7 mouse cellular contexts compared by ENCODE assay signal in the genomic region with DNA sequence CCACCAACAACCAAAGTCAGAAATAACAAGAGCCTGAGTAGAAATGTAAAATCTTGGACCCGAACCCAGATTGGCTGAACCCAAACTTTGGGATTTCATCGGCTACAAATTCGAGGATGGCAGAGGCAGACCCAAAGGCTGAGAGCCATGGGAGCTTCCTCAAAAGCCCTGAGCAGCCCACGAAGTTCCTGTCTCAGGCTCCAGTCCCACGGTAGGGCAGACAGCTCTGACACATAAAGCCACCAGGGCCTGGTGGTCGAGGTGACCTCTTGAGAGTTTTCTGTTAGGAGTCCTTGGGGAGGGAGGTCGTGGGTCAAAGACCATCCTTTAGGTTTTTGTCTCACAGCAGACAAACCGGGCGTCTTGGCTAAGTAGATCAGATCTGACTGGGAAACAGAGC. TPM values are rescaled to one million over a fixed set of nuclear protein-coding genes. Genes with fewer than 3 reads are reported as not detected.
A peak's percentile ranks its signal among the peaks of the same experiment; 100 is the strongest.
DNase-seq lines count a peak whose midpoint lies in the region; ATAC-seq and TF ChIP-seq lines count a peak whose summit lies in the region.

No protein-coding gene starts in this region.

- H3K9ac ChIP-seq in lung, embryonic 14.5 days = no peak overlapping the region; the same call in 1 of the 2 replicates
- peak overlapping the region; percentile 72 for H3K9ac ChIP-seq in forebrain, embryonic 11.5 days (ENCODE audit: low read length)
- H3K9ac ChIP-seq in intestine, embryonic 15.5 days = no peak overlapping the region
- peak overlapping the region; percentile 68 for H3K9ac ChIP-seq in midbrain, embryonic 13.5 days (replicated peaks)

- H3K27me3 ChIP-seq in lung, embryonic 14.5 days (ENCODE audit: insufficient read depth, low read length) = no peaks in the 10 kb centered on the region
- no peaks in the 10 kb centered on the region for H3K27me3 ChIP-seq in forebrain, embryonic 11.5 days (ENCODE audit: control insufficient read depth, insufficient read depth, low read length)
- no peaks in the 10 kb centered on the region for H3K27me3 ChIP-seq in intestine, embryonic 15.5 days (replicated peaks)
- no peaks in the 10 kb centered on the region for H3K27me3 ChIP-seq in midbrain, embryonic 13.5 days

- H3K36me3 ChIP-seq in lung, embryonic 14.5 days (ENCODE audit: insufficient read depth) = 0 out of 2 replicates have a peak, but pooled peaks cover 6% of the 10 kb centered on the region
- no peaks in the 10 kb centered on the region for H3K36me3 ChIP-seq in forebrain, embryonic 11.5 days (ENCODE audit: control insufficient read depth, insufficient read depth, low read length)
- no peaks in the 10 kb centered on the region for H3K36me3 ChIP-seq in intestine, embryonic 15.5 days
- 0 out of 2 replicates have a peak, but pooled peaks cover 7% of the 10 kb centered on the region for H3K36me3 ChIP-seq in midbrain, embryonic 13.5 days

- 0 out of 2 replicates have a peak, but pooled peaks have one; percentile 3 for ATAC-seq in lung, embryonic 14.5 days (ENCODE audit: insufficient read depth)
- no peak for ATAC-seq in forebrain, embryonic 11.5 days (replicated peaks; ENCODE audit: low FRiP score)
- peak; percentile 32; the same call in 1 of the 2 replicates for ATAC-seq in intestine, embryonic 15.5 days
- 0 out of 2 replicates have a peak, but pooled peaks have one; percentile 15 for ATAC-seq in midbrain, embryonic 13.5 days

- no peak for DNase-seq in lung, embryonic 14.5 days
- no peak for DNase-seq in lung, postnatal 25 days (ENCODE audit: low spot score)
- no peak for DNase-seq in forebrain, embryonic 11.5 days (ENCODE audit: low spot score)
- no peak for DNase-seq in urinary bladder, postnatal 14 days (ENCODE audit: low spot score)
- no peak for DNase-seq in gastrocnemius, postnatal 4 days (ENCODE audit: low spot score in 2 of 2)

- TF ChIP-seq CTCF in lung, embryonic 14.5 days (IDR thresholded peaks at IDR 0.05; ENCODE audit: low read depth) = no peak

- no peak overlapping the region for H3K27ac ChIP-seq in lung, embryonic 14.5 days (ENCODE audit: low read depth)
- no peak overlapping the region for H3K27ac ChIP-seq in forebrain, embryonic 11.5 days (ENCODE audit: low read depth, low read length)
- peak overlapping the region; percentile 34; the same call in 1 of the 2 replicates for H3K27ac ChIP-seq in intestine, embryonic 15.5 days
- H3K27ac ChIP-seq in midbrain, embryonic 13.5 days = no peak overlapping the region

- peak overlapping the region; percentile 82 for H3K4me2 ChIP-seq in lung, embryonic 14.5 days
- H3K4me2 ChIP-seq in forebrain, embryonic 11.5 days (ENCODE audit: low read depth, low read length, severe bottlenecking) = peak overlapping the region; percentile 70; the same call in 1 of the 2 replicates
- peak overlapping the region; percentile 85 for H3K4me2 ChIP-seq in intestine, embryonic 15.5 days (replicated peaks)
- peak overlapping the region; percentile 62 for H3K4me2 ChIP-seq in midbrain, embryonic 13.5 days (replicated peaks)

- H3K4me3 ChIP-seq in lung, embryonic 14.5 days (ENCODE audit: low read depth, low read length) = peak overlapping the region; percentile 59
- H3K4me3 ChIP-seq in forebrain, embryonic 11.5 days (ENCODE audit: low read depth, low read length) = peak overlapping the region; percentile 51
- peak overlapping the region; percentile 64; the same call in 1 of the 2 replicates for H3K4me3 ChIP-seq in intestine, embryonic 15.5 days (replicated peaks)
- H3K4me3 ChIP-seq in midbrain, embryonic 13.5 days (replicated peaks) = peak overlapping the region; percentile 51

- WGBS in lung, embryonic 14.5 days = 42% methylated on average over 9 of the region's 9 CpGs
- WGBS in forebrain, embryonic 11.5 days = 51% methylated on average over 9 of the region's 9 CpGs
- 47% methylated on average over 9 of the region's 9 CpGs for WGBS in intestine, embryonic 15.5 days
- WGBS in midbrain, embryonic 13.5 days = 45% methylated on average over 9 of the region's 9 CpGs

- no peaks in the 10 kb centered on the region for H3K4me1 ChIP-seq in lung, embryonic 14.5 days (ENCODE audit: insufficient read depth)
- no peaks in the 10 kb centered on the region; the same call in 1 of the 2 replicates for H3K4me1 ChIP-seq in forebrain, embryonic 11.5 days (replicated peaks; ENCODE audit: control insufficient read depth, insufficient read depth, low read length)
- no peaks in the 10 kb centered on the region; the same call in none of the 2 replicates for H3K4me1 ChIP-seq in intestine, embryonic 15.5 days (replicated peaks)
- H3K4me1 ChIP-seq in midbrain, embryonic 13.5 days (replicated peaks) = peaks cover 4% of the 10 kb centered on the region

- no peaks in the 10 kb centered on the region for H3K9me3 ChIP-seq in lung, embryonic 14.5 days (ENCODE audit: low read depth, low read length)
- H3K9me3 ChIP-seq in forebrain, embryonic 11.5 days (ENCODE audit: control insufficient read depth, low read length) = no peaks in the 10 kb centered on the region
- no peaks in the 10 kb centered on the region for H3K9me3 ChIP-seq in intestine, embryonic 15.5 days
- H3K9me3 ChIP-seq in midbrain, embryonic 13.5 days = no peaks in the 10 kb centered on the region

RNA-seq across cellular contexts. Expression of a gene that starts 1.1 kb away (rescaled TPM):
- polyA plus RNA-seq in lung, embryonic 14.5 days (2014; fragmentation: Nextera tagmentation; extraction: Ambion mirVana) = 48.9 and 60.4 TPM in 2 replicates
- polyA plus RNA-seq in forebrain, embryonic 11.5 days (2014; fragmentation: Nextera tagmentation; extraction: Ambion mirVana) = 21.5 and 24.7 TPM in 2 replicates
- 134 and 140 TPM in 2 replicates for polyA plus RNA-seq in intestine, embryonic 15.5 days (2015; fragmentation: Nextera tagmentation; extraction: Ambion mirVana)
- 22.0 TPM in 2 replicates for polyA plus RNA-seq in midbrain, embryonic 13.5 days (2015; fragmentation: Nextera tagmentation; extraction: Ambion mirVana)
- total RNA-seq in gastrocnemius, postnatal 4 days (2021) = 10 to 100 TPM; 24.4 to 26.4 TPM

RNA-seq across cellular contexts. Expression of a gene that starts 26.3 kb away (rescaled TPM):
- 40.7 and 42.2 TPM in 2 replicates for polyA plus RNA-seq in lung, embryonic 14.5 days (2014; fragmentation: Nextera tagmentation; extraction: Ambion mirVana)
- polyA plus RNA-seq in forebrain, embryonic 11.5 days (2014; fragmentation: Nextera tagmentation; extraction: Ambion mirVana) = 16.7 and 17.7 TPM in 2 replicates
- polyA plus RNA-seq in intestine, embryonic 15.5 days (2015; fragmentation: Nextera tagmentation; extraction: Ambion mirVana) = 17.5 and 18.7 TPM in 2 replicates
- 5.1 and 6.4 TPM in 2 replicates for polyA plus RNA-seq in midbrain, embryonic 13.5 days (2015; fragmentation: Nextera tagmentation; extraction: Ambion mirVana)
- total RNA-seq in gastrocnemius, postnatal 4 days (2021) = 10 to 100 TPM; 75.0 to 78.7 TPM

RNA-seq across cellular contexts. Expression of a gene that starts 52.2 kb away (rescaled TPM):
- 6.1 and 6.6 TPM in 2 replicates for polyA plus RNA-seq in lung, embryonic 14.5 days (2014; fragmentation: Nextera tagmentation; extraction: Ambion mirVana)
- 3.4 and 3.7 TPM in 2 replicates for polyA plus RNA-seq in forebrain, embryonic 11.5 days (2014; fragmentation: Nextera tagmentation; extraction: Ambion mirVana)
- polyA plus RNA-seq in intestine, embryonic 15.5 days (2015; fragmentation: Nextera tagmentation; extraction: Ambion mirVana) = 3.3 and 4.0 TPM in 2 replicates
- polyA plus RNA-seq in midbrain, embryonic 13.5 days (2015; fragmentation: Nextera tagmentation; extraction: Ambion mirVana) = 2.4 and 2.6 TPM in 2 replicates
- 1 to 10 TPM; 5.1 to 5.7 TPM for total RNA-seq in gastrocnemius, postnatal 4 days (2021)

RNA-seq across cellular contexts. Expression of a gene that starts 52.5 kb away (rescaled TPM):
- 26.8 and 27.6 TPM in 2 replicates for polyA plus RNA-seq in lung, embryonic 14.5 days (2014; fragmentation: Nextera tagmentation; extraction: Ambion mirVana)
- polyA plus RNA-seq in forebrain, embryonic 11.5 days (2014; fragmentation: Nextera tagmentation; extraction: Ambion mirVana) = 25.0 and 26.3 TPM in 2 replicates
- polyA plus RNA-seq in intestine, embryonic 15.5 days (2015; fragmentation: Nextera tagmentation; extraction: Ambion mirVana) = 19.4 and 21.0 TPM in 2 replicates
- polyA plus RNA-seq in midbrain, embryonic 13.5 days (2015; fragmentation: Nextera tagmentation; extraction: Ambion mirVana) = 23.3 and 27.7 TPM in 2 replicates
- total RNA-seq in gastrocnemius, postnatal 4 days (2021) = 10 to 100 TPM; 18.0 to 23.0 TPM

Comparison
In these comparisons a context has a peak if more than half of its experiments do, and no peak if none do; other contexts are left out.
1. H3K9ac ChIP-seq: peak in forebrain, embryonic 11.5 days (single experiment) and midbrain, embryonic 13.5 days (single experiment); none in lung, embryonic 14.5 days (single experiment) and intestine, embryonic 15.5 days (single experiment).
2. Peak in every context shown above with its lines, with median percentiles within 50 percentile points of each other: H3K4me2 ChIP-seq and H3K4me3 ChIP-seq.